Mouse (Mus musculus) heart, adult 2 months (tissue): ENCODE measurements at regions not wholly inside any gene's neighbourhood (a gene's known extent, or its start where the extent isn't known, plus 50 kb on each side); places are given as distances from the start of the nearest gene placed in this dataset.

Experiments
- DNase-seq, 2 experiments: peaks; one replicate each; pipeline ENCODE4 v3.0.0; 2021
- H3K27ac ChIP-seq: fragments of 200-600 bp; 2 replicates; pipeline ENCODE4 v1.8.1; 2022
- H3K27me3 ChIP-seq: fragments of 200-500 bp; 2 replicates; pipeline ENCODE4 v1.6.1; 2012; ENCODE audit warnings: mild to moderate bottlenecking, low read length, inconsistent platforms, mixed read lengths; ENCODE audit not compliant: control insufficient read depth, insufficient read depth
- H3K36me3 ChIP-seq: fragments of 200-500 bp; 2 replicates; pipeline ENCODE4 v1.6.1; 2012; ENCODE audit warnings: low read length, inconsistent platforms; ENCODE audit not compliant: control insufficient read depth, insufficient read depth
- H3K4me1 ChIP-seq: fragments of 200-500 bp; 2 replicates; pipeline ENCODE4 v1.6.1; 2011; ENCODE audit warnings: low read length; ENCODE audit not compliant: control insufficient read depth, insufficient read depth
- H3K4me3 ChIP-seq: fragments of 200-600 bp; 2 replicates; pipeline ENCODE4 v1.8.1; 2022
- H3K79me2 ChIP-seq: fragments of 200-500 bp; replicated peaks from 2 replicates; pipeline ENCODE4 v1.6.1; 2012; ENCODE audit warnings: mild to moderate bottlenecking, inconsistent platforms, low read length, moderate library complexity, mixed read lengths; ENCODE audit not compliant: control insufficient read depth, insufficient read depth
- H3K9ac ChIP-seq: fragments of 200-500 bp; 2 replicates; pipeline ENCODE4 v1.6.1; 2012; ENCODE audit warnings: low read depth, mild to moderate bottlenecking, control low read depth, inconsistent platforms, low read length, mixed read lengths
- CTCF ChIP-seq: fragments of 200-600 bp; IDR thresholded peaks from 2 replicates; pipeline ENCODE4 v1.8.1; 2022; ENCODE audit warnings: antibody characterized with exemption, mild to moderate bottlenecking, moderate library complexity
- EP300 ChIP-seq: fragments of 200-500 bp; IDR thresholded peaks from 2 replicates; pipeline ENCODE4 v1.6.1; 2011; ENCODE audit warnings: low read depth, low read length, control low read depth; ENCODE audit not compliant: insufficient read depth
- POLR2A ChIP-seq: fragments of 200-500 bp; IDR thresholded peaks from 2 replicates; pipeline ENCODE4 v1.6.1; 2011; ENCODE audit warnings: mild to moderate bottlenecking, low read depth, low read length, control low read depth; ENCODE audit not compliant: insufficient read depth
- WGBS: fragments of 180-500 bp; shearing (Covaris S2); methylation state at CpG from one replicate; pipeline ENCODE4 v1.1.7; 2018; 5-methylcytosine and 5-hydroxymethylcytosine counted together
- intact Hi-C: fragments of 180-260 bp; cut with DNase I; formaldehyde crosslinking; loops from one replicate; pipeline ENCODE4 v1.15.1; 2025

- Histone ChIP-seq H3K9ac (no peak overlapping the region), H3K36me3 (no peaks in the 10 kb centered on the region; the same call in 1 of the 2 replicates), H3K4me1 (peaks cover 2% of the 10 kb centered on the region; the same call in 1 of the 2 replicates), H3K27me3 (no peaks in the 10 kb centered on the region), H3K27ac (peak overlapping the region; percentile 61), H3K4me3 (no peak overlapping the region), H3K79me2 (no peaks in the 10 kb centered on the region)
- WGBS, result 43% methylated on average over 2 of the region's 2 CpGs
- no peak for DNase-seq
- intact Hi-C loops, result no loop called here
- TF ChIP-seq POLR2A (no peak), EP300 (no peak), CTCF (no peak)
Observed at GRCm38 (mm10) chr10:8667244-8667643, 148.6 kb upstream of the Ust start.

GRCm38 (mm10) chr10:8658934-8659294 is 140.3 kb upstream of the Ust start:
- Histone ChIP-seq H3K9ac (no peak overlapping the region), H3K27me3 (no peaks in the 10 kb centered on the region), H3K4me1 (no peaks in the 10 kb centered on the region), H3K27ac (no peak overlapping the region), H3K36me3 (no peaks in the 10 kb centered on the region), H3K79me2 (no peaks in the 10 kb centered on the region), H3K4me3 (no peak overlapping the region)
- DNase-seq, result no peak
- intact Hi-C loops, result no loop called here
- WGBS, result 77% methylated on average over 3 of the region's 3 CpGs
- TF ChIP-seq EP300 (no peak), POLR2A (no peak), CTCF (no peak)

- Histone ChIP-seq H3K4me3 (no peak overlapping the region), H3K79me2 (no peaks in the 10 kb centered on the region), H3K9ac (no peak overlapping the region), H3K4me1 (no peaks in the 10 kb centered on the region), H3K27ac (peak overlapping the region; percentile 34), H3K27me3 (no peaks in the 10 kb centered on the region), H3K36me3 (no peaks in the 10 kb centered on the region)
- TF ChIP-seq POLR2A, result no peak
- no peak for TF ChIP-seq EP300
- no peak for TF ChIP-seq CTCF
- intact Hi-C loops, result no loop called here
- peak; percentile 29 to 61 for DNase-seq
- 73% methylated on average over 6 of the region's 6 CpGs for WGBS
Observed at GRCm38 (mm10) chr10:8658024-8658933, 139.7 kb upstream of the Ust start.

- 75% methylated on average over 2 of the region's 2 CpGs for WGBS
- Histone ChIP-seq H3K27me3 (no peaks in the 10 kb centered on the region), H3K9ac (no peak overlapping the region), H3K36me3 (no peaks in the 10 kb centered on the region), H3K79me2 (no peaks in the 10 kb centered on the region), H3K4me1 (no peaks in the 10 kb centered on the region), H3K4me3 (no peak overlapping the region), H3K27ac (peak overlapping the region; percentile 34; the same call in 1 of the 2 replicates)
- DNase-seq, result no peak
- no peak for TF ChIP-seq EP300
- TF ChIP-seq POLR2A, result no peak
- TF ChIP-seq CTCF, result no peak
- intact Hi-C loops, result no loop called here
Observed at GRCm38 (mm10) chr10:8657176-8658023, 138.8 kb upstream of the Ust start.

GRCm38 (mm10) chr10:8653651-8654050 is 135.0 kb upstream of the Ust start:
- 77% methylated on average over 3 of the region's 3 CpGs for WGBS
- Histone ChIP-seq H3K79me2 (no peaks in the 10 kb centered on the region), H3K27ac (no peak overlapping the region), H3K4me1 (no peaks in the 10 kb centered on the region), H3K36me3 (no peaks in the 10 kb centered on the region), H3K9ac (no peak overlapping the region), H3K4me3 (no peak overlapping the region), H3K27me3 (no peaks in the 10 kb centered on the region)
- TF ChIP-seq POLR2A (no peak), EP300 (no peak), CTCF (no peak)
- intact Hi-C loops, result no loop called here
- DNase-seq, result no peak

- H3K9ac ChIP-seq, result no peak overlapping the region
- H3K36me3 ChIP-seq, result no peaks in the 10 kb centered on the region
- no peak for DNase-seq
- TF ChIP-seq POLR2A (no peak), EP300 (no peak)
- intact Hi-C loops, result no loop called here
- H3K79me2 ChIP-seq, result no peaks in the 10 kb centered on the region
- H3K27ac ChIP-seq, result no peak overlapping the region
- no peaks in the 10 kb centered on the region for H3K27me3 ChIP-seq
- WGBS, result 63% methylated on average over 3 of the region's 3 CpGs
- H3K4me3 ChIP-seq, result no peak overlapping the region
- H3K4me1 ChIP-seq, result no peaks in the 10 kb centered on the region
Observed at GRCm38 (mm10) chr10:8642266-8642665, 123.6 kb upstream of the Ust start.
